Mouse (Mus musculus) lung, postnatal 0 days (tissue): ENCODE measurements around the gene Crim1.

Source experiments
- CTCF ChIP-seq: IDR thresholded peaks from 2 replicates; pipeline ENCODE4 v1.5.1; 2016; ENCODE audit warnings: antibody characterized with exemption, mild to moderate bottlenecking
- EP300 ChIP-seq: IDR thresholded peaks from 2 replicates; pipeline ENCODE4 v1.6.1; 2016; ENCODE audit warnings: antibody characterized with exemption, mild to moderate bottlenecking, control low read depth

DNA sequence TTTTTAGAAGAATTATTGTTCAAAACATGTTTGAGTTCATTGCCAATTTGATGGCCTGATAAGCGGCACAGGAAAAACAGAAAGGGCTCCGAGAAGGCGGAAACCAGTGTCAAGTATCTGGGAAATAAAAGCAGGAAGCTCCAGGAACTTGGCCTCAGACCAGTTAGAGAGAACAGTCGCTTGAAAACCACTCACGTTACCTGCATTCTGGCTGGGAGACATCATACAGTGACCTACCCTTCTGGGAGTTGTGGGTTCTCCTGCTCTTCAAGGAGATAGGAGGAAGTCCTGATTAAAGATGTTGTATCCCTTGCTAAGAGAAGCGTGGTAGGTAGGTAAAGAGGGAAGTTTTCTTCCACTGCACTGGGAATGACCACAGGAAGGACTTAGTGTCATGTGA is 44.7 kb downstream of the Crim1 start:
- TF ChIP-seq CTCF (no peak), EP300 (no peak)
